Mouse (Mus musculus): ENCODE data around the gene Spag17. TPM values are rescaled to one million over a fixed set of nuclear protein-coding genes. Genes with fewer than 3 reads are reported as not detected.

Spag17 gene
- not detected in 2 replicates for polyA plus RNA-seq (2012; rRNA removed; ENCODE audit: low replicate concordance)

DNA sequence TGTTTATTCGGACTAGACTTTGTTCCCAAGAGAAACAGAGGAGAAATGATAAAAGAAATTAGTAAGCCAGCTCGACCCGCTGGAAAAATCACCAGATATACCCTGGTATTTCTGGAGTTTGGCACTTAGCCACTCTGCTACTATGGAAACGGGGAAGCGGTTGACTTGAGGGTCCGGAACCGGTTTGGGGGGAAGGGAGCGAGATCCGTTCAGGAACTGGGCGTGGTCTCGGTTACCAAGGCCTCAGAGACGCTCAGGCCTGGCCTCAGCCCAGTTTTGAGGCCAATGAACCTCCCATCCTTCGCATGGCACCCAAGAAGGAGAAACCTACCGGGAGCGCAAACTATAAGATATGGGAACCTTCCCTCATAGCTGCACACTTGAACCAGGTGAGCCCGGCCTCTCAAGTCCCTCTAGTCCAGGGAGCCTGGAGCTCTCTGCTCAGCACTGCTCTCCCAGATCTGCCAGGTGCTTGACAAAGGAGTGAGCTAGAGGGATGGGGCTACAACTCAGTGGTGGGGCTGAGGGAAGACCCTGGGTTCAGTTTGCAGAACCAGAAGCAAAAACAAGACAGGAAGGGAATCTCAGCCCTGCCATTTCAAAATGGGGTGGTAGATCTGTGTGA lies at the start of gene Spag17:
Gene Spag17 (plus strand): TSS at position 220 of the 625 bp plus-strand sequence.

GRCm38 (mm10) chr3:100162315-100163105 lies 277.3 kb downstream of the Spag17 start, which contains the start of the genes Gdap2 and Wdr3:
TSS of gene Gdap2 (plus strand) at chr3:100162381.
TSS of gene Wdr3 (minus strand) at chr3:100162407.

Data from subcutaneous adipose tissue, adult 2 months (tissue).